Mouse (Mus musculus) spleen, adult 2 months (tissue): ENCODE data around the gene Hnrnpr.

Experiments
- CTCF ChIP-seq: fragments of 200-500 bp; IDR thresholded peaks from 2 replicates; pipeline ENCODE4 v1.5.1; 2011; ENCODE audit warnings: mild to moderate bottlenecking, inconsistent platforms; ENCODE audit not compliant: insufficient read depth, insufficient read length, insufficient replicate concordance; ENCODE audit errors: extremely low read depth
- POLR2A ChIP-seq: fragments of 200-500 bp; IDR thresholded peaks from 2 replicates; pipeline ENCODE4 v1.6.1; 2011; ENCODE audit warnings: low read depth, low read length, inconsistent platforms

- no peak for TF ChIP-seq POLR2A
- TF ChIP-seq CTCF, result no peak
Measured at GRCm38 (mm10) chr4:136327238-136327637, 16.5 kb downstream of the Hnrnpr start.
